Mouse (Mus musculus) neural tube, postnatal 0 days (tissue): ENCODE data around the gene Usp46. TPM values are rescaled to one million over a fixed set of nuclear protein-coding genes. Genes with fewer than 3 reads are reported as not detected.

Experiments used
- polyA plus RNA-seq: library from polyadenylated mRNA; unstranded; fragments of >200 nt; fragmentation: Nextera tagmentation; extraction: Ambion mirVana; gene quantifications from 2 replicates; pipeline ENCODE4 v1.2.1, GENCODE M21; 2015

Usp46 gene
- 27.9 and 28.5 TPM in 2 replicates for polyA plus RNA-seq

GRCm38 (mm10) chr5:74067831-74068713 is at the start of gene Usp46:
Usp46 (minus strand) TSS chr5:74068431.

Other genes starting within 250 kb of the Usp46 start
- gene Rasl11b, start 126.9 kb upstream of the Usp46 start, polyA plus RNA-seq = 12.0 and 13.7 TPM in 2 replicates